Mouse (Mus musculus): ENCODE measurements around the gene Fam186b. TPM values are rescaled to one million over a fixed set of nuclear protein-coding genes. Genes with fewer than 3 reads are reported as not detected.

Fam186b gene
- polyA plus RNA-seq, 1 experiment: 0.06 TPM

GRCm38 (mm10) chr15:99294287-99294686 lies 1.4 kb downstream of the Fam186b start:
- Histone ChIP-seq H3K79me2 (ENCODE audit: control insufficient read depth, insufficient read depth) (no peaks in the 10 kb centered on the region), H3K4me2 (ENCODE audit: low read depth) (peak overlapping the region; percentile 83), H3ac (ENCODE audit: control insufficient read depth, insufficient read length) (peak overlapping the region; percentile 19), H3K27me3 (ENCODE audit: control insufficient read depth, insufficient read depth, insufficient read length) (no peaks in the 10 kb centered on the region), H3K4me3 (peak overlapping the region; percentile 46), H3K36me3 (ENCODE audit: control insufficient read depth, insufficient read depth) (no peaks in the 10 kb centered on the region)
- no peak for TF ChIP-seq USF1 (IDR thresholded peaks at IDR 0.05; ENCODE audit: low read depth)
- no peak for TF ChIP-seq MAX (IDR thresholded peaks at IDR 0.05; ENCODE audit: low read depth)
- no peak for TF ChIP-seq TCF3 (IDR thresholded peaks at IDR 0.05; ENCODE audit: insufficient read length, low read depth)
- no peak for TF ChIP-seq TCF12 (IDR thresholded peaks at IDR 0.05; ENCODE audit: insufficient read depth, poor library complexity, severe bottlenecking)
- TF ChIP-seq REST (IDR thresholded peaks at IDR 0.05; ENCODE audit: insufficient read depth, insufficient read length): no peak
- no peak for TF ChIP-seq MYOG (IDR thresholded peaks at IDR 0.05; ENCODE audit: control insufficient read depth in 1 of 3, insufficient read depth in 1 of 3, insufficient read length in 2 of 3, low read depth in 2 of 3)
- TF ChIP-seq POLR2AphosphoS2 (IDR thresholded peaks at IDR 0.05; ENCODE audit: insufficient read length, low read depth): no peak
- TF ChIP-seq CEBPB (IDR thresholded peaks at IDR 0.05; ENCODE audit: insufficient read depth, poor library complexity, severe bottlenecking): no peak
- no peak for TF ChIP-seq POLR2A (IDR thresholded peaks at IDR 0.05; ENCODE audit: insufficient read length, low read depth)
- TF ChIP-seq MYOD1 (IDR thresholded peaks at IDR 0.05; ENCODE audit: control insufficient read depth in 1 of 3, insufficient read length in 2 of 3, low read depth in 2 of 3): no peak
- TF ChIP-seq SRF (IDR thresholded peaks at IDR 0.05; ENCODE audit: control insufficient read depth, insufficient read length, low read depth): no peak

- H3K36me3 ChIP-seq (ENCODE audit: control insufficient read depth, insufficient read depth): no peaks in the 10 kb centered on the region
- TF ChIP-seq TCF3 (IDR thresholded peaks at IDR 0.05; ENCODE audit: insufficient read length, low read depth) (peak; percentile 78), SRF (IDR thresholded peaks at IDR 0.05; ENCODE audit: control insufficient read depth, insufficient read length, low read depth) (no peak), USF1 (IDR thresholded peaks at IDR 0.05; ENCODE audit: low read depth) (no peak), MYOG (IDR thresholded peaks at IDR 0.05; ENCODE audit: control insufficient read depth in 1 of 3, insufficient read depth in 1 of 3, insufficient read length in 2 of 3, low read depth in 2 of 3) (peak in 2 of 3 experiments; percentile 73 to 89), TCF12 (IDR thresholded peaks at IDR 0.05; ENCODE audit: insufficient read depth, poor library complexity, severe bottlenecking) (peak; percentile 31), MYOD1 (IDR thresholded peaks at IDR 0.05; ENCODE audit: control insufficient read depth in 1 of 3, insufficient read length in 2 of 3, low read depth in 2 of 3) (peak in 2 of 3 experiments; percentile 93 to 94)
Observed at GRCm38 (mm10) chr15:99290586-99290985, 5.1 kb downstream of the Fam186b start.

GRCm38 (mm10) chr15:99285189-99285535 lies 10.5 kb downstream of the Fam186b start:
- Histone ChIP-seq H3K36me3 (ENCODE audit: control insufficient read depth, insufficient read depth) (no peaks in the 10 kb centered on the region), H3ac (ENCODE audit: control insufficient read depth, insufficient read length) (no peak overlapping the region), H3K4me2 (ENCODE audit: low read depth) (no peak overlapping the region), H3K79me2 (ENCODE audit: control insufficient read depth, insufficient read depth) (no peaks in the 10 kb centered on the region), H3K4me3 (no peak overlapping the region), H3K27me3 (ENCODE audit: control insufficient read depth, insufficient read depth, insufficient read length) (no peaks in the 10 kb centered on the region)
- TF ChIP-seq MYOD1 (IDR thresholded peaks at IDR 0.05; ENCODE audit: control insufficient read depth in 1 of 3, insufficient read length in 2 of 3, low read depth in 2 of 3) (no peak), USF1 (IDR thresholded peaks at IDR 0.05; ENCODE audit: low read depth) (no peak), TCF12 (IDR thresholded peaks at IDR 0.05; ENCODE audit: insufficient read depth, poor library complexity, severe bottlenecking) (no peak), POLR2AphosphoS2 (IDR thresholded peaks at IDR 0.05; ENCODE audit: insufficient read length, low read depth) (no peak), MYOG (IDR thresholded peaks at IDR 0.05; ENCODE audit: control insufficient read depth in 1 of 3, insufficient read depth in 1 of 3, insufficient read length in 2 of 3, low read depth in 2 of 3) (no peak)

More at GRCm38 (mm10) chr15:99290586-99290985, 5.1 kb downstream of the Fam186b start:
- no peaks in the 10 kb centered on the region for H3K79me2 ChIP-seq (ENCODE audit: control insufficient read depth, insufficient read depth)
- no peak overlapping the region for H3K4me3 ChIP-seq
- no peaks in the 10 kb centered on the region for H3K27me3 ChIP-seq (ENCODE audit: control insufficient read depth, insufficient read depth, insufficient read length)
- H3ac ChIP-seq (ENCODE audit: control insufficient read depth, insufficient read length): no peak overlapping the region
- no peak overlapping the region for H3K4me2 ChIP-seq (ENCODE audit: low read depth)

- H3K27me3 ChIP-seq (ENCODE audit: control insufficient read depth, insufficient read depth, insufficient read length): no peaks in the 10 kb centered on the region
- TF ChIP-seq REST (IDR thresholded peaks at IDR 0.05; ENCODE audit: insufficient read depth, insufficient read length) (no peak), CEBPB (IDR thresholded peaks at IDR 0.05; ENCODE audit: insufficient read depth, poor library complexity, severe bottlenecking) (peak; percentile 27; the same call in 1 of the 2 replicates)
- no peak overlapping the region for H3K4me2 ChIP-seq (ENCODE audit: low read depth)
- no peak overlapping the region for H3ac ChIP-seq (ENCODE audit: control insufficient read depth, insufficient read length)
- no peaks in the 10 kb centered on the region for H3K79me2 ChIP-seq (ENCODE audit: control insufficient read depth, insufficient read depth)
- no peak overlapping the region for H3K4me3 ChIP-seq
- no peaks in the 10 kb centered on the region for H3K36me3 ChIP-seq (ENCODE audit: control insufficient read depth, insufficient read depth)
Observed at GRCm38 (mm10) chr15:99284527-99285188, 11.0 kb downstream of the Fam186b start.

- H3K4me3 ChIP-seq: no peak overlapping the region
- H3K36me3 ChIP-seq (ENCODE audit: control insufficient read depth, insufficient read depth): no peaks in the 10 kb centered on the region
- no peaks in the 10 kb centered on the region for H3K79me2 ChIP-seq (ENCODE audit: control insufficient read depth, insufficient read depth)
- no peak for TF ChIP-seq MYOD1 (IDR thresholded peaks at IDR 0.05; ENCODE audit: control insufficient read depth in 1 of 3, insufficient read length in 2 of 3, low read depth in 2 of 3)
- TF ChIP-seq SRF (IDR thresholded peaks at IDR 0.05; ENCODE audit: control insufficient read depth, insufficient read length, low read depth): no peak
- no peak for TF ChIP-seq MAX (IDR thresholded peaks at IDR 0.05; ENCODE audit: low read depth)
- no peak for TF ChIP-seq POLR2AphosphoS2 (IDR thresholded peaks at IDR 0.05; ENCODE audit: insufficient read length, low read depth)
- TF ChIP-seq POLR2A (IDR thresholded peaks at IDR 0.05; ENCODE audit: insufficient read length, low read depth): no peak
- no peak for TF ChIP-seq USF1 (IDR thresholded peaks at IDR 0.05; ENCODE audit: low read depth)
- TF ChIP-seq TCF12 (IDR thresholded peaks at IDR 0.05; ENCODE audit: insufficient read depth, poor library complexity, severe bottlenecking): no peak
- no peak for TF ChIP-seq TCF3 (IDR thresholded peaks at IDR 0.05; ENCODE audit: insufficient read length, low read depth)
- no peak overlapping the region for H3K4me2 ChIP-seq (ENCODE audit: low read depth)
- no peaks in the 10 kb centered on the region for H3K27me3 ChIP-seq (ENCODE audit: control insufficient read depth, insufficient read depth, insufficient read length)
- no peak overlapping the region for H3ac ChIP-seq (ENCODE audit: control insufficient read depth, insufficient read length)
Observed at GRCm38 (mm10) chr15:99283456-99283855, 12.2 kb downstream of the Fam186b start.
